Mouse (Mus musculus) liver, embryonic 14.5 days (tissue): ENCODE measurements around the gene Morn4. TPM values are rescaled to one million over a fixed set of nuclear protein-coding genes. Genes with fewer than 3 reads are reported as not detected.

Source experiments
- ATAC-seq: fragments of 200-750 bp; cut with Nextera tagmentation; 2 replicates; pipeline ENCODE4 v1.8.0; 2017; ENCODE audit warnings: moderate number of reproducible peaks, mild to moderate bottlenecking, moderate library complexity; ENCODE audit not compliant: insufficient read depth
- DNase-seq, 3 experiments: peaks; one replicate each; pipeline ENCODE4 v3.0.0-alpha.2; 2012 to 2013; ENCODE audit warnings: low read depth in 3 of 3, low spot score in 3 of 3
- H3K27ac ChIP-seq: fragments of 300-500 bp; sonication (generic); 2 replicates; pipeline ENCODE4 v1.5.1; 2014; ENCODE audit warnings: moderate library complexity, mild to moderate bottlenecking, control low read depth, inconsistent platforms
- H3K27me3 ChIP-seq: fragments of 300-500 bp; sonication (generic); 2 replicates; pipeline ENCODE4 v1.6.1; 2014; ENCODE audit warnings: mild to moderate bottlenecking, low read length, moderate library complexity; ENCODE audit not compliant: control insufficient read depth, insufficient read depth
- H3K36me3 ChIP-seq: fragments of 300-500 bp; sonication (generic); replicated peaks from 2 replicates; pipeline ENCODE4 v1.6.1; 2014; ENCODE audit warnings: low read depth; ENCODE audit not compliant: control insufficient read depth, insufficient read depth
- H3K4me1 ChIP-seq, 2 experiments: fragments of 200-500 bp in 1 of 2; fragments of 300-500 bp in 1 of 2; sonication (generic) in 1 of 2; replicated peaks; 2 replicates each; pipeline ENCODE4 v1.6.1; 2012 to 2014; ENCODE audit warnings: antibody characterized with exemption in 1 of 2, inconsistent platforms in 1 of 2, low read length in 1 of 2; ENCODE audit not compliant: control insufficient read depth in 2 of 2, insufficient read depth in 2 of 2
- H3K4me2 ChIP-seq: fragments of 300-500 bp; sonication (generic); 2 replicates; pipeline ENCODE4 v1.6.1; 2014; ENCODE audit warnings: low read depth, mild to moderate bottlenecking, control low read depth, moderate library complexity
- H3K4me3 ChIP-seq, 2 experiments: fragments of 200-500 bp in 1 of 2; fragments of 300-500 bp in 1 of 2; sonication (generic) in 1 of 2; 2 replicates each; pipeline ENCODE4 v1.5.1; 2012 to 2014; ENCODE audit warnings: low read depth in 2 of 2, low read length in 2 of 2, mild to moderate bottlenecking in 2 of 2, control low read depth in 1 of 2, inconsistent platforms in 1 of 2, moderate library complexity in 1 of 2; ENCODE audit not compliant: insufficient read depth in 1 of 2
- H3K9ac ChIP-seq: fragments of 300-500 bp; sonication (generic); replicated peaks from 2 replicates; pipeline ENCODE4 v1.6.1; 2014; ENCODE audit warnings: mild to moderate bottlenecking, control low read depth, moderate library complexity
- H3K9me3 ChIP-seq: fragments of 300-500 bp; sonication (generic); 2 replicates; pipeline ENCODE4 v1.6.1; 2016; ENCODE audit warnings: low read length, mixed read lengths; ENCODE audit not compliant: control insufficient read depth
- CTCF ChIP-seq: IDR thresholded peaks from 2 replicates; pipeline ENCODE4 v1.5.1; 2016; ENCODE audit warnings: antibody characterized with exemption, low read depth, control low read depth
- EP300 ChIP-seq: IDR thresholded peaks from 2 replicates; pipeline ENCODE4 v1.6.1; 2016; ENCODE audit warnings: antibody characterized with exemption, low read depth
- whole genome bisulfite sequencing: fragments of 180-500 bp; shearing (Covaris S2); extraction: QIAGEN DNeasy Blood & Tissue Kit; methylation state at CpG from one replicate; pipeline ENCODE4 v1.1.7; 2014; ENCODE audit not compliant: insufficient replicate concordance; 5-methylcytosine and 5-hydroxymethylcytosine counted together
- polyA plus RNA-seq, 2 experiments: library from polyadenylated mRNA; depleted of rRNA in 1 of 2; stranded (reverse) in 1 of 2; unstranded in 1 of 2; fragments of >200 nt; fragmentation: Nextera tagmentation in 1 of 2; extraction: Ambion mirVana in 1 of 2; gene quantifications; 2 replicates each; pipeline versions ENCODE4 v1.2.1 to v1.2.3; 2012 to 2014

Gene Morn4
- polyA plus RNA-seq, 2 experiments: 1.4 to 1.6 TPM

DNA sequence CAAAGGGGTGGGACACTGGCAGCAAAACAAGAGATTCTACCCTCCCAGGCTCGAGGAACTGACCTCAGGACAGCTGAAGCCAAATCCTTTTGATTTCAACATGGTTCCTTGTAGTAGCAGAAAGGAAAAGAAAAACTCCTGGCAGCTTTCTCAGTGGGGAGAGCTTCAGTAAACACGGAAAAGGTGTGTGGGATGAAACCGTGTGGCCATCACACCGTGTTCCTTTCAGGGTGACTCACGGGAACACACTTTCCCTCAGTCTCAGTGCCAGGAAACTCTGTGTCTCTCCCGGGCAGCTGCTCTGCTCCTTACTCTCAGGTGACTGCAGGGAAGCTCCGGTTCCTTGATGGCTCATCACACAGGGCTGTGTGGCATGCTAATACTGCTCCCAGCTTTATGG lies 27.7 kb downstream of the Morn4 start:
- H3K27ac ChIP-seq: no peak overlapping the region
- WGBS: 44% methylated on average over 7 of the region's 7 CpGs
- no peaks in the 10 kb centered on the region for H3K27me3 ChIP-seq
- no peak for DNase-seq
- TF ChIP-seq EP300: no peak
- no peak for TF ChIP-seq CTCF
- no peaks in the 10 kb centered on the region for H3K9me3 ChIP-seq
- no peaks in the 10 kb centered on the region for H3K36me3 ChIP-seq
- H3K4me1 ChIP-seq: no peaks in the 10 kb centered on the region
- no peak overlapping the region for H3K9ac ChIP-seq
- no peak overlapping the region for H3K4me3 ChIP-seq
- H3K4me2 ChIP-seq: no peak overlapping the region
- no peak for ATAC-seq

DNA sequence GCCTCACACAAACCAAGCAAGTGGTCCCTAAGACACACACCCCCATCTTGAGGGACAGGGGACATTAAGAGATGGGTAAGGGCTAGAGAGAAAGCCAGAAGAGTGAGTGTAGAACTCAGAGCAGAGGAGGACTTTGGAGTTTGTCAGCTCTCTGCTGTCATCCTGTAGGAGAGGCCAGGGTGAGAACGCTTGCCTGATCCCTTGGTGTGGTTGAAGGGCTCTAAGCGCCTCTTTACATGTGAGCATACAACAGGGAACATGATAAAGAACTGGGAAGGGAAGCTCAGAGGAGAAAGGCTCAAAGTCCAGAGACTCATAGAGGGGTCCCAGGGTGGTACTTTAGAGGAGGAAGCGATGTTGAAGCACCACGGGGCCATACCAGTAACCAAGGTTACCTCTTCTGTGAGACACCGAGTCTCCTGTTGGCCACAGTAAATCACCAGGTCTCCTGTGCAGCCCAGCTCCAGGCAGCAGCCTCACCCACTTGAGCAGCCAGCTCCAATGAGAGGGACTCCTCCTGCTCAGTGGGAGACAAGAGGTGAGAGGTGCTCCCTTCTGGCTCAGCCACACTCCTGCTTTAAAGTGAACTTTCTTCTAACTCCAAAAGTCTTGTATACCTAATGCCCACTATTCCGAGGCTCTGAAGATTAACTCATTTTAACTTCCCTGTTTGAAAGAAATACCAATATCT lies 29.3 kb downstream of the Morn4 start:
- Histone ChIP-seq H3K4me3 (no peak overlapping the region), H3K4me1 (no peaks in the 10 kb centered on the region), H3K9ac (no peak overlapping the region), H3K27me3 (no peaks in the 10 kb centered on the region), H3K9me3 (no peaks in the 10 kb centered on the region), H3K4me2 (no peak overlapping the region), H3K36me3 (no peaks in the 10 kb centered on the region), H3K27ac (no peak overlapping the region)
- WGBS: 55% methylated on average over 6 of the region's 6 CpGs
- no peak for TF ChIP-seq EP300
- ATAC-seq (no peak), DNase-seq (no peak)

DNA sequence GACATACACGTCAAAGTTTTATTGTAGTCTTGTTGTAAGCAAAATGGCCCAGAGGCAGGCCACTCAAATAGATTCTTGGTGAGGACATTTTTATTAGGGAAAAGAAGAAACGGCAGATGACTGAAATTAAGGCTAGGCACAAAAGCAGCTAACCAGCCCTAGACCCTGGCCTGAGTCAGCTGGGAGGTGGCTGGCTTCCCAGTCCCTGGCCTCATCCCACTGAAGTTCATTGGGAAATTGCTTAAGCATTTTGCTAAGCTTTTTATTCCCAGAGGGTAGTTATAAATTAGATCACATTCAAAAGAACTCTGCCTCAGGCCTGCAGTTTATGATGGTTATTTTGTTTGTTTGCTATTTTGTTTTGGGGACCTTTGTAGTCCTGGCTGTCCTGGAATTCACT lies 30.3 kb downstream of the Morn4 start:
- TF ChIP-seq CTCF (no peak), EP300 (no peak)
- H3K4me3 ChIP-seq: no peak overlapping the region
- H3K9ac ChIP-seq: no peak overlapping the region
- WGBS: 64% methylated on average over 2 of the region's 2 CpGs
- H3K27me3 ChIP-seq: no peaks in the 10 kb centered on the region
- H3K9me3 ChIP-seq: no peaks in the 10 kb centered on the region
- DNase-seq (no peak), ATAC-seq (no peak)
- no peak overlapping the region for H3K27ac ChIP-seq
- no peak overlapping the region for H3K4me2 ChIP-seq
- no peaks in the 10 kb centered on the region for H3K36me3 ChIP-seq
- no peaks in the 10 kb centered on the region for H3K4me1 ChIP-seq

DNA sequence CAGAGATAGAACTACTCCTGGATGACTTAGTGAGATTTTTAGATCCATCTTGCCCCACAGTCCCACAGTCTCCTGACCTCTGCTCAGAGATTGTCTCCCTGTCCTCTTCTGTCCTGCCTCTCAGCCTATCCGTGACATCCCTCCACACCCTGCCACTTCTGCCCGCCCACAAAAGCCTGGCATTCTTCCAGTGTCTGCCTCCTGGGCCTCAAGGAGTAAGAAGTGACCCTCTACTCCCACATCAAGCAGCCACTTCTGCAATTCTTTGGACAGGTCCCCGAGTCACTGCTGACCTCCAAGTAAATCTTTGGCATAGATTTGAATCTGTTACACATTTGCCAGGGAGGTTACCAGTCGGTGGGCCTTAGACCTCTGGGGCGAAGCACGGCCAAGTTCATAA lies 31.9 kb downstream of the Morn4 start:
- no peaks in the 10 kb centered on the region for H3K27me3 ChIP-seq
- no peak for DNase-seq
- H3K36me3 ChIP-seq: no peaks in the 10 kb centered on the region
- no peak for ATAC-seq
- no peak overlapping the region for H3K27ac ChIP-seq
- H3K9ac ChIP-seq: no peak overlapping the region
- no peak overlapping the region for H3K4me3 ChIP-seq
- H3K4me1 ChIP-seq: 0 out of 4 replicates have a peak, but pooled peaks cover 0 to 2% of the 10 kb centered on the region in 2 experiments
- no peak for TF ChIP-seq CTCF
- TF ChIP-seq EP300: no peak
- WGBS: 66% methylated on average over 6 of the region's 6 CpGs
- no peak overlapping the region for H3K4me2 ChIP-seq
- H3K9me3 ChIP-seq: no peaks in the 10 kb centered on the region

DNA sequence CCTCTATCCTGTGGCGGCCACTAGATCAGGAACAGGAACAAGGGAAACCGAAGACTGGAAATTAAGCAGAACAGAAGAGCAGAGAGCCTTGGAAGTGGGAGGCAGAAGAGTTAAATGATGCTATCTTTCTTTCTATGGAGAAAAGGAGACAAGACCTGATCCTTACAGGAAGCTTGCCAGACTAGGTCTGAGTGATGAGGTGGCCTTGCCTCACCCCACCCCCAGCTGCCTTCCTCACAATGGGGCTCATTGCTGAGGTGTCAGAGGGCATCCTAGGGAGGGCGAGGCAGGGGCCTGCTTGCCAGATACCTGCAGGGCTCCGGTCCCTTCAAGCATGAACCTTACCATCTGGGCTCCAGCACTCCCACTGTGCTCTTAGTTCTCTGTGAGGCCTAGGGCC lies 34.2 kb downstream of the Morn4 start, which contains the start of gene 4933411K16Rik:
Gene 4933411K16Rik, plus strand, starts transcription at position 301 of the 400 bp plus-strand sequence.
- H3K27ac ChIP-seq: no peak within 1 kb of the TSS
- WGBS: 68% methylated on average over 4 of the region's 4 CpGs
- ATAC-seq (no peak), DNase-seq (no peak)
- peaks cover 0 to 2% of the 10 kb centered on the region in 2 experiments; a peak in 1 of 4 replicates for H3K4me1 ChIP-seq
- H3K9ac ChIP-seq: no peak within 1 kb of the TSS
- H3K4me3 ChIP-seq: no peak within 1 kb of the TSS
- no peaks in the 10 kb centered on the region for H3K9me3 ChIP-seq
- no peaks in the 10 kb centered on the region for H3K27me3 ChIP-seq
- no peak within 1 kb of the TSS for H3K4me2 ChIP-seq
- TF ChIP-seq CTCF: no peak
- no peak for TF ChIP-seq EP300
- no peaks in the 10 kb centered on the region for H3K36me3 ChIP-seq
